Mouse (Mus musculus) CD8-positive naive resting alpha-beta T cell, adult 57 days (primary cell): Measurements from ENCODE around the gene Gp1ba. TPM values are rescaled to one million over a fixed set of nuclear protein-coding genes. Genes with fewer than 3 reads are reported as not detected.

Experiments
- total RNA-seq: library from RNA; stranded (reverse); gene quantifications from one replicate; pipeline ENCODE4 v1.2.4, GENCODE M21; 2023

Gp1ba gene
- total RNA-seq, result not detected

GRCm38 (mm10) chr11:70638714-70639278, at the start of gene Gp1ba:
Gene Gp1ba (plus strand): TSS chr11:70639122.

GRCm38 (mm10) chr11:70615516-70616093, 23.3 kb upstream of the Gp1ba start, which contains the start of gene 4930544D05Rik:
Gene 4930544D05Rik (plus strand): TSS chr11:70615848.

DNA sequence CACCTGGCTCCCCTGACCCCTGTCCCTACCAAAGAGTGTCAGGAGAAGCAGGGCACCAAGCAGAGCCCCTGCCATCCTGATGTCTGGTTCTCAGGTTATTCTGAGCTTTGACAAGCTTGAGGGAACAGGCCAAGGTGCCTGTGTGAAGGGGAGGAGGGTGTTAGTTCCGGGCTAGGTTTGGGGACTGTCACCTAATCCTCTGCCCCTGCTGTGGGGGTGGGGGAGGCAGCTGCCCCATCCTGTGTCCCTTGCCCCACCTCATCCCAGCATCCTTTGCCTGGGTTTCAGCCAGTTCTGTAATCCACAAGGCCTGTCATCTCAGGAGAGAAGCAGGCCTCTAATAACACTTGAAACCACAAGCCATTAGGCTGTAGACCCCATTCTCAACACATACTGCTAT, 19.8 kb upstream of the Gp1ba start, which contains the start of gene Chrne:
Chrne (minus strand) TSS at position 116 of the 400 bp plus-strand sequence.

GRCm38 (mm10) chr11:70646691-70647650, 8.0 kb downstream of the Gp1ba start, which contains the start of the genes Rnf167 and Slc25a11:
Gene Rnf167 (plus strand): TSS chr11:70647235.
Gene Slc25a11 (minus strand): TSS chr11:70647479.

GRCm38 (mm10) chr11:70654198-70654922, 15.4 kb downstream of the Gp1ba start, which contains the start of gene Pfn1:
Gene Pfn1 (minus strand): TSS chr11:70654644.

GRCm38 (mm10) chr11:70656964-70657363, 18.0 kb downstream of the Gp1ba start, which contains the start of gene Eno3:
Gene Eno3 (plus strand): TSS chr11:70657202.

DNA sequence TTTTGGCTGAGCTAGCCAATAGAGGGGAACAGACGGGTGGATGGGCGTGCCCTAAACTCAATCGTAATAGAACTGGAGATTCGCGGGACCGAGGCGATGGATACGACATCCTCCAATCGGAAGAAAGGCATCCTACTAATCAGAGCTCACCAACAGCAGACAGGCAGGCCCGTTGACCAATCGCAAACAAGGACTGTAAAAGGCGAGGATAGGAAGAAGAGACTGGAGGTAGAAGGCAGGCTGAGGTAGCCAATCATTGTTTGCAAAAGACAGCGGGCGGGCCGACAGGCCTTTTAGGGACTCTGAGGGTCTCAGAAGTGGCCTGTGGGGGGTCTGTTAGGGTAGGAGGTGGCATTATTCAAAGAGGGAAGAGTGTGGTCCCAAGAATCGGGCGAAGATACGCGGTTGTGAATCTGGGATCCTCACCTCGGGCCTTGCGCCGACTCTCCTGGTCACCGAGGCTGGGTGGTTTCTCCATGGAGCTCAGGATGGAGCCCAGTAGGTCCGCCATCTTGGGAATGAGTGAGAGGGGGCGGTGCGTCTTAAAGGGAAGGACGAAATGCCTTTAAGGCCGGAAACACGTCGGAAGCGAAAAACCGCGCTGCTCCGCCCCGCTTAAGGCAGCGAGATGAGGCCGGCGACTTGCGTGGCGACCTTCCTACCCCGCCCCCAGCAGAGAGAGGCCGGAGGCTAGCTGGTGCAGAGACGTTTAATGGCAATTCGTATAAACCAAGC, 30.0 kb downstream of the Gp1ba start, which contains the start of gene Spag7:
Spag7 (minus strand) TSS at position 646 of the 735 bp plus-strand sequence.

GRCm38 (mm10) chr11:70687601-70688199, 48.8 kb downstream of the Gp1ba start, which contains the start of gene Camta2:
Gene Camta2 (minus strand): TSS chr11:70688105.

Other genes with a start within 250 kb of the Gp1ba start
- 26.8 TPM for gene Pelp1, start 229.1 kb upstream of the Gp1ba start, total RNA-seq
- 289 TPM for gene Arrb2, start 206.5 kb upstream of the Gp1ba start, total RNA-seq
- 27.4 TPM for gene Med11, start 187.2 kb upstream of the Gp1ba start, total RNA-seq
- 1.8 TPM for gene Zmynd15, start 179.7 kb upstream of the Gp1ba start, total RNA-seq
- 2.5 TPM for gene Cxcl16, start 179.1 kb upstream of the Gp1ba start, total RNA-seq
- not detected for gene Tm4sf5, start 133.9 kb upstream of the Gp1ba start, total RNA-seq
- gene Vmo1, start 124.5 kb upstream of the Gp1ba start, total RNA-seq, result not detected
- not detected for gene Gltpd2, start 119.9 kb upstream of the Gp1ba start, total RNA-seq
- 123 TPM for gene Psmb6, start 113.8 kb upstream of the Gp1ba start, total RNA-seq
- gene Gm40193, start 106.2 kb upstream of the Gp1ba start, total RNA-seq, result not detected
- 3.7 TPM for gene Pld2, start 99.1 kb upstream of the Gp1ba start, total RNA-seq
- gene Mink1, start 76.2 kb upstream of the Gp1ba start, total RNA-seq, result 159 TPM
- gene 4930544D05Rik, start 23.3 kb upstream of the Gp1ba start, total RNA-seq, result 0.95 TPM
- 1.5 TPM for gene Chrne, start 19.9 kb upstream of the Gp1ba start, total RNA-seq
- gene Rnf167, start 8.1 kb downstream of the Gp1ba start, total RNA-seq, result 242 TPM
- gene Slc25a11, start 8.4 kb downstream of the Gp1ba start, total RNA-seq, result 53.9 TPM
- gene Pfn1, start 15.5 kb downstream of the Gp1ba start, total RNA-seq, result 1,382 TPM
- 22.7 TPM for gene Eno3, start 18.1 kb downstream of the Gp1ba start, total RNA-seq
- gene Spag7, start 30.3 kb downstream of the Gp1ba start, total RNA-seq, result 34.6 TPM
- 45.5 TPM for gene Camta2, start 49.0 kb downstream of the Gp1ba start, total RNA-seq
- not detected for gene Inca1, start 61.0 kb downstream of the Gp1ba start, total RNA-seq
- 27.4 TPM for gene Kif1c, start 61.4 kb downstream of the Gp1ba start, total RNA-seq
- gene Zfp3, start 125.1 kb downstream of the Gp1ba start, total RNA-seq, result 2.8 TPM
- gene Scimp, start 173.5 kb downstream of the Gp1ba start, total RNA-seq, result not detected
- 45.7 TPM for gene Rabep1, start 205.7 kb downstream of the Gp1ba start, total RNA-seq